Mouse (Mus musculus): ENCODE measurements at regions not wholly inside any gene's neighbourhood (a gene's known extent, or its start where the extent isn't known, plus 50 kb on each side); places are given as distances from the start of the nearest gene placed in this dataset.

GRCm38 (mm10) chr12:7382455-7382854 is 595.0 kb upstream of the Apob start:
- no peaks in the 10 kb centered on the region for H3K36me3 ChIP-seq
- no peaks in the 10 kb centered on the region for H3K4me1 ChIP-seq
- no peak overlapping the region for H3K9ac ChIP-seq
- no peaks in the 10 kb centered on the region for H3K27me3 ChIP-seq
- H3K4me3 ChIP-seq = no peak overlapping the region
- no peaks in the 10 kb centered on the region for H3K9me3 ChIP-seq
- no peak overlapping the region for H3K4me2 ChIP-seq
- WGBS = 78% methylated on average over 1 of the region's 1 CpGs
- H3K27ac ChIP-seq = no peak overlapping the region
- ATAC-seq (ENCODE audit: insufficient number of reproducible peaks, insufficient read depth, low FRiP score, low TSS enrichment, low read depth) = no peak

- WGBS = 61% methylated on average over 4 of the region's 4 CpGs
Measured at GRCm38 (mm10) chr12:7403800-7404199, 573.6 kb upstream of the Apob start.

GRCm38 (mm10) chr12:7411810-7412209 is 565.6 kb upstream of the Apob start:
- H3K4me2 ChIP-seq = no peak overlapping the region
- no peaks in the 10 kb centered on the region for H3K36me3 ChIP-seq
- H3K9me3 ChIP-seq = no peaks in the 10 kb centered on the region
- H3K27ac ChIP-seq = no peak overlapping the region
- H3K4me1 ChIP-seq = no peaks in the 10 kb centered on the region
- H3K9ac ChIP-seq = no peak overlapping the region
- no peaks in the 10 kb centered on the region for H3K27me3 ChIP-seq
- 85% methylated on average over 4 of the region's 4 CpGs for WGBS
- H3K4me3 ChIP-seq = no peak overlapping the region
- ATAC-seq (ENCODE audit: insufficient number of reproducible peaks, insufficient read depth, low FRiP score, low TSS enrichment, low read depth) = no peak

More at GRCm38 (mm10) chr12:7403800-7404199, 573.6 kb upstream of the Apob start:
- Histone ChIP-seq H3K4me1 (no peaks in the 10 kb centered on the region), H3K27ac (no peak overlapping the region), H3K9ac (no peak overlapping the region), H3K9me3 (no peaks in the 10 kb centered on the region), H3K4me3 (no peak overlapping the region), H3K4me2 (no peak overlapping the region), H3K27me3 (no peaks in the 10 kb centered on the region), H3K36me3 (no peaks in the 10 kb centered on the region)
- no peak for ATAC-seq (ENCODE audit: insufficient number of reproducible peaks, insufficient read depth, low FRiP score, low TSS enrichment, low read depth)

- H3K36me3 ChIP-seq = no peaks in the 10 kb centered on the region
- H3K4me3 ChIP-seq = no peak overlapping the region
- ATAC-seq (ENCODE audit: insufficient number of reproducible peaks, insufficient read depth, low FRiP score, low TSS enrichment, low read depth) = no peak
- H3K27me3 ChIP-seq = no peaks in the 10 kb centered on the region
- H3K4me1 ChIP-seq = no peaks in the 10 kb centered on the region
- H3K27ac ChIP-seq = no peak overlapping the region
- no peak overlapping the region for H3K9ac ChIP-seq
- H3K4me2 ChIP-seq = no peak overlapping the region
- WGBS = 10% methylated on average over 1 of the region's 2 CpGs
- no peaks in the 10 kb centered on the region for H3K9me3 ChIP-seq
Measured at GRCm38 (mm10) chr12:7420276-7420675, 557.2 kb upstream of the Apob start.

- no peak for ATAC-seq (ENCODE audit: insufficient number of reproducible peaks, insufficient read depth, low FRiP score, low TSS enrichment, low read depth)
- no peak overlapping the region for H3K27ac ChIP-seq
- no peak overlapping the region for H3K4me2 ChIP-seq
- H3K4me3 ChIP-seq = no peak overlapping the region
- H3K27me3 ChIP-seq = no peaks in the 10 kb centered on the region
- H3K4me1 ChIP-seq = no peaks in the 10 kb centered on the region
- H3K36me3 ChIP-seq = no peaks in the 10 kb centered on the region
- no peak overlapping the region for H3K9ac ChIP-seq
- no peaks in the 10 kb centered on the region for H3K9me3 ChIP-seq
- WGBS = 53% methylated on average over 2 of the region's 2 CpGs
Measured at GRCm38 (mm10) chr12:7421826-7422540, 555.5 kb upstream of the Apob start.

- Histone ChIP-seq H3K36me3 (no peaks in the 10 kb centered on the region), H3K4me2 (no peak overlapping the region), H3K4me1 (no peaks in the 10 kb centered on the region), H3K4me3 (no peak overlapping the region), H3K9ac (no peak overlapping the region), H3K27me3 (no peaks in the 10 kb centered on the region), H3K9me3 (no peaks in the 10 kb centered on the region), H3K27ac (no peak overlapping the region)
- WGBS = 69% methylated on average over 4 of the region's 4 CpGs
- no peak for ATAC-seq (ENCODE audit: insufficient number of reproducible peaks, insufficient read depth, low FRiP score, low TSS enrichment, low read depth)
Measured at GRCm38 (mm10) chr12:7430981-7431380, 546.5 kb upstream of the Apob start.

- H3K27ac ChIP-seq = no peak overlapping the region
- no peaks in the 10 kb centered on the region for H3K4me1 ChIP-seq
- no peak overlapping the region for H3K4me3 ChIP-seq
- no peak for ATAC-seq (ENCODE audit: insufficient number of reproducible peaks, insufficient read depth, low FRiP score, low TSS enrichment, low read depth)
- no peak overlapping the region for H3K9ac ChIP-seq
- no peaks in the 10 kb centered on the region for H3K36me3 ChIP-seq
- no peaks in the 10 kb centered on the region for H3K9me3 ChIP-seq
- WGBS = 79% methylated on average over 2 of the region's 2 CpGs
- H3K27me3 ChIP-seq = no peaks in the 10 kb centered on the region
- H3K4me2 ChIP-seq = no peak overlapping the region
Measured at GRCm38 (mm10) chr12:7445238-7445637, 532.2 kb upstream of the Apob start.

- H3K36me3 ChIP-seq = no peaks in the 10 kb centered on the region
- H3K4me1 ChIP-seq = 0 out of 2 replicates have a peak, but pooled peaks cover 3% of the 10 kb centered on the region
- H3K9me3 ChIP-seq = no peaks in the 10 kb centered on the region
- WGBS = 9% methylated on average over 2 of the region's 2 CpGs
- H3K27ac ChIP-seq = no peak overlapping the region
- H3K4me3 ChIP-seq = no peak overlapping the region
- ATAC-seq (ENCODE audit: insufficient number of reproducible peaks, insufficient read depth, low FRiP score, low TSS enrichment, low read depth) = no peak
- no peaks in the 10 kb centered on the region for H3K27me3 ChIP-seq
- H3K9ac ChIP-seq = no peak overlapping the region
- H3K4me2 ChIP-seq = no peak overlapping the region
Measured at GRCm38 (mm10) chr12:7450506-7450905, 526.9 kb upstream of the Apob start.

GRCm38 (mm10) chr12:7457036-7457435 is 520.4 kb upstream of the Apob start:
- WGBS = 82% methylated on average over 5 of the region's 5 CpGs
- H3K9ac ChIP-seq = no peak overlapping the region
- ATAC-seq (ENCODE audit: insufficient number of reproducible peaks, insufficient read depth, low FRiP score, low TSS enrichment, low read depth) = no peak

GRCm38 (mm10) chr12:7457544-7457943 is 519.9 kb upstream of the Apob start:
- no peak overlapping the region for H3K9ac ChIP-seq
- no peak for ATAC-seq (ENCODE audit: insufficient number of reproducible peaks, insufficient read depth, low FRiP score, low TSS enrichment, low read depth)
- no peaks in the 10 kb centered on the region for H3K36me3 ChIP-seq
- no peak overlapping the region for H3K4me3 ChIP-seq
- no peaks in the 10 kb centered on the region for H3K9me3 ChIP-seq
- H3K27me3 ChIP-seq = no peaks in the 10 kb centered on the region
- H3K27ac ChIP-seq = no peak overlapping the region
- H3K4me2 ChIP-seq = no peak overlapping the region
- H3K4me1 ChIP-seq = no peaks in the 10 kb centered on the region
- WGBS = 81% methylated on average over 4 of the region's 4 CpGs

More at GRCm38 (mm10) chr12:7457036-7457435, 520.4 kb upstream of the Apob start:
- no peak overlapping the region for H3K4me3 ChIP-seq
- H3K36me3 ChIP-seq = no peaks in the 10 kb centered on the region
- no peaks in the 10 kb centered on the region for H3K9me3 ChIP-seq
- H3K27ac ChIP-seq = no peak overlapping the region
- no peak overlapping the region for H3K4me2 ChIP-seq
- H3K4me1 ChIP-seq = no peaks in the 10 kb centered on the region
- H3K27me3 ChIP-seq = no peaks in the 10 kb centered on the region

- ATAC-seq (ENCODE audit: insufficient number of reproducible peaks, insufficient read depth, low FRiP score, low TSS enrichment, low read depth) = no peak
- Histone ChIP-seq H3K4me3 (no peak overlapping the region), H3K27me3 (no peaks in the 10 kb centered on the region), H3K9me3 (no peaks in the 10 kb centered on the region), H3K9ac (no peak overlapping the region), H3K4me2 (no peak overlapping the region), H3K4me1 (peaks cover 4% of the 10 kb centered on the region; the same call in 1 of the 2 replicates), H3K27ac (no peak overlapping the region), H3K36me3 (no peaks in the 10 kb centered on the region)
- WGBS = 2% methylated on average over 1 of the region's 1 CpGs
Measured at GRCm38 (mm10) chr12:7464947-7465346, 512.5 kb upstream of the Apob start.

GRCm38 (mm10) chr12:7512579-7513248 is 464.7 kb upstream of the Apob start:
- H3K4me3 ChIP-seq = no peak overlapping the region
- no peak overlapping the region for H3K4me2 ChIP-seq
- no peak for ATAC-seq (ENCODE audit: insufficient number of reproducible peaks, insufficient read depth, low FRiP score, low TSS enrichment, low read depth)
- no peak overlapping the region for H3K9ac ChIP-seq
- no peaks in the 10 kb centered on the region for H3K4me1 ChIP-seq
- H3K36me3 ChIP-seq = no peaks in the 10 kb centered on the region
- no peak overlapping the region for H3K27ac ChIP-seq
- 77% methylated on average over 12 of the region's 12 CpGs for WGBS
- H3K27me3 ChIP-seq = no peaks in the 10 kb centered on the region
- no peaks in the 10 kb centered on the region for H3K9me3 ChIP-seq

All from embryonic facial prominence, embryonic 13.5 days (tissue).